Mouse (Mus musculus) MN1 (cell line): ENCODE data around the gene Tprn.
A peak's percentile ranks its signal among the peaks of the same experiment; 100 is the strongest.

Source experiments
- DNase-seq: peaks from one replicate; pipeline ENCODE4 v3.0.0-alpha.2; 2016; ENCODE audit warnings: low spot score

Gene Tprn

DNA sequence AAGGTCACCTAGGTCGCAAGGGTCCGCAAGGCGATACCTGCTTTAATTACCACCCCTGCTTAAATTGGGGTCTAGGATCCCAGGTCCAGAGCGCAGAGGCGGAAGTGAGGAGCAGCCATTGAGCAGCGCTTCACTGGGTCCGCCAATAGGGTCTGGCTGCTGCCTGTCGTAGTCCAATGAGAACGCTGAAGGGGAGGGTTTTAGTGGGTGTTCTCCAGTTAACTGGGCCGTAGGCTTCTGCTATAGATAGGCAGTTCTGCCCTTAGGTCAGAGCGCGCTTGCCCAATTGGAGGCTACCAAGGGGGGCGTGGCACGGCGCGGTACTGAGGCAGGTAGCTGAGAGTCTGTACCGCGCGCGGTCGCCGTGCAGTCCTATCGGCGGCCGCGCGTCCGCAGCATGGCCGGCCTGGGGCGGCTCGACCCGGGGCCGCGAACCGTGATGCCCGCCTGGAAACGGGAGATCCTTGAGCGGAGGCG is at the start of gene Tprn:
Tprn (plus strand) TSS at position 328 of the 477 bp plus-strand sequence.
- peak; percentile 96 for DNase-seq

DNA sequence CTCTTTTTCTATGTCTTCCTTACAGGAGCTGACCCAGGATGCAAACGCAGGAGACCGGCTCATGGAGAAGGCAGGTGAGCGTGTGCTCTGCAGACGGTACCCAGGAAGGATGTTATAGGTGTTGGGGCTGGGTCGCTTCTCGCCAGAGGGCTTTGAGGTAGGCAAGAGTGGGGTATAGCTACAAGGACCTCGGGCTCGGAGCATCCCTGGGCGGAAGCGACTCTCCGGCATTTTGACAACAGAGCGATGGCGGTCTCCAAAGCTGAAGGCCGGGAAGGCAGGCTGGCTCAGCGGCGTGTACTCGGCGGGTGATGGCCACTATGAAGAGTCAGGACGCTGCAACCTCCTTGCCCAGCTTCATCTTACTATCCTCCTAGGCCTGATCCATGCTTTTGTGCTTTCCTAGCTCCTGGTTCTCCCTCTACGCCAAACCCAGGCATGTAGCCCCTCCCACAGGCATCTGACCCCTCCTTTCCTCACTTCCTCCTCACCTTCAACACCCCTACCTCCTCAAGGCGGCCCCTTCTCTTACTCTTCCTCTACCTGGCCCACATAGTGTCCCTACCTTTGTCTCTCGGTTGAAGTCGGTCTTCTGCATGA is 49.1 kb upstream of the Tprn start:
- no peak for DNase-seq

DNA sequence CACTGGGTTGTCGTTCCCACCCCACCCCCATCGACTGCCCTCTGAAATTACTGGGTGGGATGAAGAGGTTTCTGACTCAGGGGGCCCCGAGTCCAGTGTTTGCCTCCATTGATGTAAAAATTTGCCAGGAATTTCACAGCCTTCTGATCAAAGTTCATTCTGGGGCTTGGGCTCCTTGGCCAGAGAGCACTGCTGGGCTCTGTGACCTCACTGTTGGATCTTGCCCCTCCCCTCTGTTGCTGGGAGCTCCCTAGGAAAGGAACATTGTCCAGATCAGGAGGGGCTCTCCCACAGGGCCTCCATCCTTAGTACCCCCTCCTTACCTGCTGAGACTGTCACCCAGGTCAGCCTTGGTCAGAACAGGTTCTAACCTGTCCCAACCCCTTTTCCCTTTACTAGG is 48.0 kb upstream of the Tprn start, which contains the start of gene Stpg3:
Stpg3 (minus strand) TSS at position 194 of the 400 bp plus-strand sequence.
- DNase-seq, result no peak

DNA sequence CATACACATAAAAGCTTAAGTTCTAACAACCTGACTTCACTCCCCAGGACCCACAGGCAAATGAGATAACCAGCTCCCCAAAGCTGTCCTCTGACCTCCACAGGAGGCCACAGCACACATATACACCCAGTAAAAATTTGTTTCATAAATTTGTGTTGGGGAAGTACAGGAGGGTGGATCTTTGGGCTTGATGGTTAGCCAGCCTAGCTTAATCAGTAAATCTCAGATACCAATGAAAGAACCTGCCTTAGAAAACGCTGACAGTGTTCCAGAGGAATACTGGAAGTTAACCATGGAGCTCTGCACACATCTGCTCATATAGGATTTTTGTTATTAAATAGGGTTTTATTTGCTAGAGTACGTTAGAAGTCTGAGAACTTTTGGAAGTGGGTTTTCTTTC is 44.8 kb upstream of the Tprn start:
- no peak for DNase-seq

DNA sequence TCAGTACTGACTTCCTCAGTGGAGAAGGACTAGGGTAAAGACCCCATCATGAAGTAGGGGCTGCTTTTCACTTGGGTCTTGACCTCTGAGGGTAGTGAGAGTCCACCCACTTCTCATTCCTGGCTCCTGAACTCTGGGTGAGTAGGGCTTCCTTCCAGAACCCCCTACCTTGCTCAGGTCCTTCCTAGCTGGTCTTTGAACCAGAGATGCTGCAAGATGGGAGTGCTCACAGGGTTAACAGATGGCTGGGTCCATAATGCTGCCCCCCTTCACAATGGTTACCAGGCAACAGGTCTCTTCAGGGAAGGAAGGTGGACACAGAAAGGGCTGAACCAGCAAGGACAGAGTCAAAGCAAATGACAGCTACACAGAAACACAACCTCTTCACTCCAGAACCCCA is 44.0 kb upstream of the Tprn start, which contains the start of gene Fam166a:
Fam166a (plus strand) TSS at position 301 of the 400 bp plus-strand sequence.
- DNase-seq, result no peak

DNA sequence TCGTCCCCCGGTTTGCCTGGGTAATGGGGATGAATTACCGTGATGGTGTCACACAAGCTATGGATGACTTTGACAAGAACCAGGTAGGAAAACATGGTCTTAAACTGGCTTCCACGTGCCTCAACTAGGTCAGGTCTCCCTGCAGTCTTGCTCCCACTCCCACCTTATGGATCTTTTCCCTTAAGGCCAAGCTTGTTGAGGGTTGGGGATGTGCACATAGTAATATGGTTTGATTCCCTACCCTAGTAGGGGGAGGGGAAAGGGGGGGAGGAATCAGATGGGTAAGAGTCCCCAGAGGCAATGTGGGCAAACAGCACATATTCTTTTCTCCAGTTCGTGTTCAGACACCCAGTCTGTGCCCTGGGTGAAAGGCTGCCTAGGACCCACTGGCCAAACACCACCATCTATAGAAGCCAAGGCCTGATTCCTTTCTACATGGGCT is 41.1 kb upstream of the Tprn start:
- DNase-seq, result no peak

DNA sequence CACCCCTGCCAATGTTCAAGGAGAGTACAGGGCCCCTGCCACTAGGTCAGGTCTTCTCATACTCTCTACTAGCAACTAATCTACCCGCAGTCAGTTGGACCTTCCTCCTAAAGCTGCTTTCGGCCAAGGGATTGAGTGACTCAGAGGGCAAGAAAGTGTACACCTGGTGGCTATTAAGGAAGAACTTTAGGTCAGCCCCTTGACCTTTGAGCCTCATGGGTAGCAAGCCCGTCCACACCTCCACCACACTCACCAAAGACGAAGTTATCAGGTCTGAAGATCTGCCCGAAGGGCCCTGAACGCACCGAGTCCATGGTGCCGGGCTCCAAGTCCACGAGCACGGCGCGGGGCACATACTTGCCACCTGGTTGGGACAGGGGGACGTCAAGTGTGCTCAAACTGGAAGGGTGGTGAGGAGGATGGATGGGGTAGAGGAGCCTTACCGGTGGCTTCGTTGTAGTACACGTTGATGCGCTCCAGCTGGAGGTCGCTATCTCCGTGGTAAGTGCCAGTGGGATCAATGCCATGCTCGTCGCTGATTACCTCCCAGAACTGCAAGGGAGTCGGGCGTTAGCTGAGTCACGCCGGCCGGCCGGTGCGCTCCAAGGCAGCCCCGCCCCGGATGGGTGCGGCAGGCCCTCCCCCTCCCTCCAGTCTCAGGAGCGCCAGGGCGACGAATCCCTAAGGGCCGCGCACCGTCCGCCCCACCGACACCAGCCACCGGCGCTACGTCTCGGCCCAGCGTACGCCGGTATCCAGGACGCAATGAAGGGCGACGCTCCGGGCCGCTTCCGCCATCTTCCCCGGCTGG is 38.5 kb upstream of the Tprn start:
- DNase-seq, result peak; percentile 90

DNA sequence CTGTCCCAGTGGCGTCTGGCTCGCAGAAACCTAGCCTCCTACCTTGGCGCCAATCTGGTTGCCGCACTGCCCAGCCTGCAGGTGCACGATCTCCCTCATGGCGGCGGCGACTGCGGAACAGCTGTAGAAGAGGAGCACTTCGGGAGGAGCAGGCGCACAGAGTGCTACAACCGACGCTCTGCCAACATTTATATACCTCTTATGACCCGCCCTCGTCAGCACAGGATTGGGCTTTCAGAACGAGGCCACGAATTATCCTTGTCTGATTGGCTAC is 38.0 kb upstream of the Tprn start, which contains the start of gene Tubb4b:
Tubb4b (minus strand) TSS at position 211 of the 274 bp plus-strand sequence.
- no peak for DNase-seq

DNA sequence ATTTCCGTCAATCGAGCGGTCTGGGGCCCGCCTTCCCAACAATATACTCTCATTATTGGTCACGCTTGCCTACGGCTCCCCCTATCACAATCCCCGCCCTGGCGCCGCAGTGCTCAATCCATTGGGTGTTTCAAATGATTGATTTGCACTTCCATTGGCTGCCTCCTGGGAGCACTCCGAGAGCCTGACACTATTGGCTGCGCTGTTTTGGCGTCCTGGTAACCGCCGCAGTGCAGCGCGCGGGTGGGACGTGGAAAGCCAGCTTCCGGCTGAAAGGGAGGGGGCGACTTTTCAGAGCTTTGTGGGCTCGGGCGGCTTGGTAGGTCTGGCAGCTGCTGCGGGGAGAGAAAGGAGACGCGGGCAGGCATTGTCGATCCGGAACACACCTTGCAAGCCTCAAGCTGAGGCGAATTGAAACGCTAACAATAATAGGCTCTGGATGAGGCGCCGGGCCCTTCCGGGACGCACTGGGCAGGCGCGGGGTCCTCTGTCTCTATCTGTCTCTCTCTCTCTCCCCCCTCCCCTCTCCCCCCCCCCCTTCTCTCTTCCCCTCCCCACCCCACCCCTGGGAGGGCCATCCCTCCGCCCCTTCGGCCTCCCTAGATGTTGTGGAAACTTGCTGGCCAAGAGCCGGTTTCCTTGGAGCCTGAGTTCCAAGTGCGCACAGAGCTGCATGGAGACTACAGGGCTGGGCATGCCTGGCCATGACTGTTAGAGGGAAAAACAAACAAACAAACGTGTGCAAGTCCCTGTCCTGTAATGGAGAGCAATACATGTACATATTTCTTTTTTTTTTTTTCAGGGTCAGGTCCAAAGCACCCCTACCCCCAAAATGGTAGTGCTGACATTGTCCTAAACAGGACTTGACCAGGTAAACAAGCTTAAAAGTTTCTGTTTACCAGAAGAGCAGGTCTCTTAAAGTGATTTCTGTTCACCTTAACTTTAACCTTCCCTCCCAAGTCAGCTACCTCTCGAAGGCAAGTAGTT is 37.4 kb upstream of the Tprn start:
- DNase-seq, result peak; percentile 99

DNA sequence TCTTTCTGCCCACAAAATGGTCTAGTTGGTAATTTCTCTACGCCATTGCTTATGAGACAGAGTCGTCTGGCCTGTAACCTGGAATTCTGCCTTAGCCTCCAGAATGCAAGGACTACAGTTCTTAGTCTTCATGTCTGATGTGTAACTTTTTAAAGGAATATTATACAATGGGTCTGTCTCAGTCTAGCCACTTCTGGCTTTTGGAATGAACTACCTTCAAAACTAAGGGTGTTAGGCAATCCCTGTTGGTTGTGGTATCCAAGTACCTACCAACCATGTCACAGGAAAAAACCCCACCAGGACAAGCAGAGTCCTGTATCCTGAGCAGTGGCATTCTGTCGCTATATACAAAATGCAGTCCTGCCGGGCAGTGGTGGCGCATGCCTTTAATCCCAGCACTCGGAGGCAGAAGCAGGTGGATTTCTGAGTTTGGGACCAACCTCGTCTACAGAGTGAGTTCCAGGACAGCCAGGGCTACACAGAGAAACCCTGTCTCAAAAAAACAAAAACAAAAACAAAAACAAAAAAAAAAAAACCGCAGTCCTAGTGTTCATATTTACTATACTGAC is 36.5 kb upstream of the Tprn start:
- no peak for DNase-seq

DNA sequence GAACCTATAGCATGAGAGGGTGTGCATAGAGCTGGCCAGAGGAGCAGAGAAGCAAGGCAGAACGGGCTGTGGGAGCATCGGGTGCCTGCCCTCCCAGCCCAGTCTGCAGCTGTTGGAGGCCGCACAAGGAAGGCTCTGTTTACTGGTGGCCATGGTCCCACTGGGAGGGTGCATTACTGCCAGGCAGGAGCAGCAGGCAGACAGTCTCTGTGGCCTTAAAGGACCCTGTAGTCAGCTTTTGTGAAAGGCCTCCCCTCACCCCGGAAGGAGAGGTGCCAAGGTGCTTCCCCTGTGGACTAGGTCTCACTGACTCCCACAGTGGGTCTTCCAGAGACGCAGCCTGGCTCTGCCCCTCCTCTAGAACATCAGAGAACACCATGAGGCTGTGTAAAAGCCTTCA is 35.6 kb upstream of the Tprn start:
- no peak for DNase-seq

DNA sequence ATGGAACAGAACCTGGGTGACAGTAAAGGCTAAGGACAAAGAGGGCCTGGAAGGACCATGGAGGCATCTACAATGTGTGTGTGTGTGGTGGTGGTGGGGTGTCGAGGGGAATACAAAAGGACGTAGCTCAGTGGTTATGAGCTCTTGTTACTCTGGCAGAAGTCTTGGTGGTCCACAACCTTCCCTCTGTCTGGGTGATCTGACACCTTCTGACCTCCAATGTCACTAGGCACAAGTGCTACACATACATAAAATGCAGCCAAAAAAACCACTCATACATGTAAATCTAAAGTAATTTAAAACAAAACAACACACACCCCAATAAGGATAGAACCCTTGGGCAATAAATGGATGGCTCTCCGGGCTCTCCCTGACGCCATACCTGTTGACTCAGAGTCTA is 35.0 kb upstream of the Tprn start:
- no peak for DNase-seq

DNA sequence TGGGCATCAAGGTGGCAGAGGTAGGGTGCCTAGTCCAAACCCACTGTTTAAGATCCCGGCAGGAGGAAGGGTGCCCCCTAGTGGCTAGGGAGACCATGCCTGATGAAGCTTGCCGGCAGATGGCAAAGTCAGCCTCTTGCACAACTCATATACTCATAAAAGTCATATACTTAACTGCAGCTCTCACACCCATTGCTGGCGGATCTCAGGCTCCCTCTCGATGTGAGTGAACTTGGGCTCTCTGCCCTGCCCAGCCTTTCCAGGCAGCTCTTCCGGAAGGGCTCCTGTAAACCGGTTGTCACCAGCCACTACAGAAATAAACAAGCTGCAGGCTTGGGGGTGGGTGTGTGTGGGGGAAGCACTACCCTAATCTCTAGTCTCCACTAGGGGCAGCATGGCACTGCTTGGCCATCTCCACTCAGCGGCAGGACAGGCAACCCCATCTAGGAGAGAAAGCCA is 34.0 kb upstream of the Tprn start:
- DNase-seq, result peak; percentile 86

DNA sequence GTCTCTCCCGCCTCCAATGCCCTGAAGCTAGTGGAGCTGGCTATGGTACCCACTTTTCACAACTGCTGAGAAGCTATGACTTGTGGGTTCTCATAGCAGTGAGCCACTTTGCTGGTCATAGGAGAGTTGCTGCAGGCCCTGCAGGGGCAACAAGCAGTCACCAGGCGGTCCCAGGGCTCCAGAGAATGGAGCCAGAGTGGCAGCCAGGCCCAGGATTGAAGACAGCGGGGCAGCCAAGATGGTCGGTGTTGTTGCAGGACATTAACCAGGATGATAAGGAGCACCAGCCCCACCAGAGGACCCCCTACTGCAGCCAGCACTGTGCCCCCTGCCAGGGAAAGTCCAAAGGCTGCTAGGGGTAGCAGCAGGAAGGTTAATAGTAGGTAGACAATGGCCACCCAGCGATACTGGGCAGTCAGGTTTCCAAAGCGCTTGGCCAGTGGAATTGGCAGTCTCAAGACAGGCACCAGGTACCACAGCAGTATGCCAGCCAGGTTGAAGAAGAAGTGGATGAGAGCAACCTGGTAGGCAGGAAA is 33.4 kb upstream of the Tprn start:
- no peak for DNase-seq

DNA sequence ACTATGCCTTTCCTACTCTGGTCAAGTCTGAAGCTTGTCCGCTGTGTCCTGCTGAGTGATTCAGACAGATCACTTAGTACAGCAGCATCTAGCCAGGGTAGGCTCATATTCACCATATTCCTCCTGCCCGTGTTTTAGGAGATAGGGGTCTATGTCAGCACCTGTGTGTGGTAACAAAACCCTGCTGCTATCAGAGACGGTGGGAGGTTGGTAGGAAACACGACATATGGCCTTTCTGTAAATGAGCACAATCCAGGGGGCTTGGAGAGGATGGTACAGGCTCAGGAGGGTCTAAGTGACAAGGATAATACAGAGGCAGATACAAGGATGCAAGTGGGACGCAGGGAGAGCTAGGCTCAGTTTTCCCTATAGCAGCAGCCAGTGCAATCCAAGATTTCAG is 32.8 kb upstream of the Tprn start:
- no peak for DNase-seq

DNA sequence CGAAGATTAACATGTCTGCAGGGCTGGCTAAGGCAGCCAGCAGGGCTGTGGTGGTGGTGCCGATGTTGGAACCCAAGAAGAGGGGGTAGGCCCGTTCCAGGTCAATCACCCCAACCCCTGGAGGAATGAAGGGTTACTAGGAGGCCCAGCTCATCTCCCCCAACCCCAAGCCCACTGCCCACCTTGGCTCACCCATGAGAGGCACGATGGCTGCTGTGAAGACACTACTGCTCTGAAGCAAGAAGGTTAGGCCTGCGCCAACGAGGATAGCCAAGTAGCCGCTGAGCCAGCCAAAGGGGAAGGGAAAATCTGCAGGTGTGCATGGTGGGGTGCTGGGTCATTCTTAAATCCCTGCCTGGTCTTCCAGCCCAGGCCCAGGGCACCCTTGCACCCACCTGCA is 31.8 kb upstream of the Tprn start:
- no peak for DNase-seq

DNA sequence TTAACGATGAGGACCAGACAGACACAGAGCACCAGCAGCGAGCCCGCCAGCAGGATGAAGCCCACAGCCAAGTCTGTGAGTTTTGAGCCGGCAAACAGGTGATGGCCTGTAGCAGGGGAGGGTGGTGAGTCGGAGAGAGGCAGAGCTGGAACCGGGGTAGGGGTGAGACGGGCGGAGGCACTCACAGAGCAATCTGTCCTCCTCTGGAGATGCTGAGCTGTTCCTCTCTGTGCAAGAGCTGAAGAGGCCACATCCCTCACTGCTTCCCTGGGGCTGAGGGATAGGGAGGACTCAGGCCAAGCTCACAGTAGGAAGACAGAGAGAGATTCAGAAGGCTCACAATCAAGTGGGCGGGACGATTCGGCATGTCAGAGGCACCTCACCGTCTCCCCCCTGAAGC is 31.4 kb upstream of the Tprn start:
- no peak for DNase-seq

DNA sequence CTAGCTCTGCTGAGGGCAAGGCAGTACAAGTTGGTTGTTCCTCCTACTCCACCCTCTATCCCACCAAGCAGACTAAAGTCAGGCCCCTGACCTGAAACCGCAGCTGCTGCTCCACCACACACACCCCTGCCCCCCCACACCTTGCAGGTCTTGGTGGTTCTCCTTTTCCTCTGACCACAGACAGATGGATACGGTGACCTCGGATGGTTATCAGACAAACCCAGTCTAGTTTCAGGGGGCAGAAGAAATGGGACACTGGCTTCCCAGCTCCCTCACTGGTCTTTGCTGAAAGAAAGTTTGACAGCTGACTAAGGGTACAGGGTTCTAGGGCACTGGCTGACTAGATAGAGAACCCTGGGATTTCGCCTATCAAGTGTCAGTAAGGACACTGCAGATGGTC is 29.0 kb upstream of the Tprn start:
- DNase-seq, result no peak

DNA sequence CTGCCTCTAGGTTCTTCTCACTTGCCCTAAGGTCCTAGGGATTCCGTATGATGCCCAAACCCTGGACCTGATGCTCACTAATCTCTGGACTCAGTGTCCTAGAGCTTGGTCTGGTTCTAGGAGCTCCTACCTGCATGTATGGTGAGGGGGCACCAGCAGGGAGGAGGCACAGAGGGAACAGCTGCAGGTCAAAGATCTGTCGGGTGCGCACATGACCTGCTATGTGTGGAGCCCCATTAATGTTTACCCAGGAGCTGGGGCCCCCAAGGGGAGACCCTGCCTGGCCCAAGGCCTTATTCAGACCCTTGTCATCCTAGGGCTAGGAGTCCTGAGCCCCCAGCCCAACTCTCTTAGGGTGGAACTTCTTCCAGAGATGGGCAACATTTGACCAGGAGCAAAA is 28.4 kb upstream of the Tprn start, which contains the start of gene Slc34a3:
Slc34a3 (minus strand) TSS at position 315 of the 400 bp plus-strand sequence.
- DNase-seq, result no peak

DNA sequence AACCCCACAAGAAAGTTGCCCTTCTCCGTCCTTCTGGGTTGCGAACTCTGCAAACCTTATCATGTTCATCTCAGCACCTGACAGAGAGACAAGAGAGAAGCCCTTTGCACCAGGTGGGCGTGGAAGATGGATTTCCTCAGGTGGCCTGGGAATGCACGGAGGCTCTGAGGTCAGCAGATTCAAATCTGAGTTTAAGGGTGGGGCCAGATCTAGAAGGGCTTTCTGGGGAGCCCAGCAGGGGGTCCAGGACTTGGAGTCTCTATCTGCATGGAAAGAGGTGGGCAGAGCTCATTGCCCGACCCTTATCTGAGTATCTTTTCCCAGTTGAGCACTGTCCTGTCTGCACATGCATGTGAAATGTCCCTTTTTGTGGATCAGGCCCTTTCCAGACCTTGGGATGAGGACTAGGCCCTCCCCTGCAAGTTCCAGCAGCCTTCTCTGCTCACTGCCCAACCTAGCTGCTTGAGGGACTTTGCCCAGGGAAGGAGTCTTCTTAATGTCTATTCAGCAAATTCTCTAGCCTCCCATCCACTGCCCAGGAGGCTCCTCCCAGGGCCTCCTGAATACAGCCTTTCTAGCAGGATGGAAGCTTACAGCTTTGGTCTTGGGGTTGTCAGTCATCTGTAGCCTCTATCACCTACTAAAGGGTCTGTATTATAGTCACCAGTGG is 27.7 kb upstream of the Tprn start:
- no peak for DNase-seq

DNA sequence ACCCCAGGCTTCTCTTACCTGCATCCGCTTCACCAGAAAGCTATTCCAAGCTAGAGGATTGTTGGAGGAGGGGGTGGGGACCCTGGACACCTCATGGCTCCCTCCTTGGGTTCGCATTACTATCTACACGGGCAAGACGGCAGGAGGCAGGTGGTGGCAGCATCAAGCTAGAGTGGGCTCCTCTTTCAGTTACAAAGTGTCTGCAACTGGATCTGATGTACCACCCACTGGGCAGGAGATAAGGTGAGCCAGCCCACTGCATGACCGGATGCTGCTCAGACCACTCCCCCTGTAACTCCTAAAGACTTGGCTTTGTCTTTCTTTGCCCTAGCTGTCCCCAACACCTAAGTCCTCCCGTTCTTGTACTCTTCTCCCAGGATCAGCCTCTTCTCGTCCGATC is 25.8 kb upstream of the Tprn start, which contains the start of gene Rnf224:
Rnf224 (minus strand) TSS at position 174 of the 400 bp plus-strand sequence.
- DNase-seq, result no peak
